Mouse (Mus musculus): ENCODE data around the gene Camk1g. TPM values are rescaled to one million over a fixed set of nuclear protein-coding genes. Genes with fewer than 3 reads are reported as not detected.

Gene Camk1g
- polyA plus RNA-seq (2012; ENCODE audit: insufficient read depth, low replicate concordance) = 0.09 TPM in 1 of 2 replicates, not detected in the other

- Histone ChIP-seq H3K4me1 (no peaks in the 10 kb centered on the region; the same call in 1 of the 2 replicates), H3K27me3 (replicated peaks) (peaks cover 40% of the 10 kb centered on the region), H3K4me3 (replicated peaks) (no peak within 1 kb of the TSS), H3K9me3 (peaks cover 17% of the 10 kb centered on the region), H3K36me3 (replicated peaks; ENCODE audit: low read length) (no peaks in the 10 kb centered on the region)
- TF ChIP-seq FLI1 (IDR thresholded peaks at IDR 0.05; ENCODE audit: low read length) = no peak
- TF ChIP-seq GATA1 (IDR thresholded peaks at IDR 0.05; ENCODE audit: borderline replicate concordance, low read length) = no peak
Observed at GRCm38 (mm10) chr1:193370096-193370495, at the start of gene Camk1g. Gene Camk1g (minus strand): TSS chr1:193370298.

GRCm38 (mm10) chr1:193419168-193419567 is 49.1 kb upstream of the Camk1g start:
- H3K27me3 ChIP-seq (replicated peaks) = peaks cover 10% of the 10 kb centered on the region
- peaks cover 19% of the 10 kb centered on the region for H3K4me1 ChIP-seq
- H3K36me3 ChIP-seq (replicated peaks; ENCODE audit: low read length) = no peaks in the 10 kb centered on the region
- TF ChIP-seq FLI1 (IDR thresholded peaks at IDR 0.05; ENCODE audit: low read length) = no peak
- TF ChIP-seq GATA1 (IDR thresholded peaks at IDR 0.05; ENCODE audit: borderline replicate concordance, low read length) = no peak
- no peak overlapping the region for H3K4me3 ChIP-seq (replicated peaks)
- no peaks in the 10 kb centered on the region for H3K9me3 ChIP-seq

GRCm38 (mm10) chr1:193418656-193419055 is 48.6 kb upstream of the Camk1g start:
- H3K4me3 ChIP-seq (replicated peaks) = no peak overlapping the region
- no peaks in the 10 kb centered on the region for H3K36me3 ChIP-seq (replicated peaks; ENCODE audit: low read length)
- H3K4me1 ChIP-seq = peaks cover 16% of the 10 kb centered on the region
- peaks cover 11% of the 10 kb centered on the region for H3K27me3 ChIP-seq (replicated peaks)
- H3K9me3 ChIP-seq = no peaks in the 10 kb centered on the region
- TF ChIP-seq GATA1 (IDR thresholded peaks at IDR 0.05; ENCODE audit: borderline replicate concordance, low read length) (no peak), FLI1 (IDR thresholded peaks at IDR 0.05; ENCODE audit: low read length) (no peak)

- Histone ChIP-seq H3K4me3 (replicated peaks) (no peak overlapping the region), H3K27me3 (replicated peaks) (peaks cover 15% of the 10 kb centered on the region), H3K4me1 (peaks cover 9% of the 10 kb centered on the region), H3K9me3 (no peaks in the 10 kb centered on the region), H3K36me3 (replicated peaks; ENCODE audit: low read length) (no peaks in the 10 kb centered on the region)
- TF ChIP-seq GATA1 (IDR thresholded peaks at IDR 0.05; ENCODE audit: borderline replicate concordance, low read length) (no peak), FLI1 (IDR thresholded peaks at IDR 0.05; ENCODE audit: low read length) (no peak)
Observed at GRCm38 (mm10) chr1:193414067-193414466, 44.0 kb upstream of the Camk1g start.

- no peaks in the 10 kb centered on the region for H3K36me3 ChIP-seq (replicated peaks; ENCODE audit: low read length)
- TF ChIP-seq FLI1 (IDR thresholded peaks at IDR 0.05; ENCODE audit: low read length) (no peak), GATA1 (IDR thresholded peaks at IDR 0.05; ENCODE audit: borderline replicate concordance, low read length) (no peak)
- H3K27me3 ChIP-seq (replicated peaks) = peaks cover 16% of the 10 kb centered on the region
- H3K4me3 ChIP-seq (replicated peaks) = no peak overlapping the region
- H3K4me1 ChIP-seq = peaks cover 3% of the 10 kb centered on the region
- H3K9me3 ChIP-seq = no peaks in the 10 kb centered on the region
Observed at GRCm38 (mm10) chr1:193413368-193414000, 43.4 kb upstream of the Camk1g start.

GRCm38 (mm10) chr1:193407487-193407886 is 37.4 kb upstream of the Camk1g start:
- no peaks in the 10 kb centered on the region for H3K36me3 ChIP-seq (replicated peaks; ENCODE audit: low read length)
- H3K4me1 ChIP-seq = peaks cover 4% of the 10 kb centered on the region
- 0 out of 2 replicates have a peak, but pooled peaks cover 4% of the 10 kb centered on the region for H3K9me3 ChIP-seq
- no peak overlapping the region for H3K4me3 ChIP-seq (replicated peaks)
- H3K27me3 ChIP-seq (replicated peaks) = peaks cover 9% of the 10 kb centered on the region
- no peak for TF ChIP-seq FLI1 (IDR thresholded peaks at IDR 0.05; ENCODE audit: low read length)
- no peak for TF ChIP-seq GATA1 (IDR thresholded peaks at IDR 0.05; ENCODE audit: borderline replicate concordance, low read length)

GRCm38 (mm10) chr1:193406059-193406642 is 36.1 kb upstream of the Camk1g start:
- peaks cover 4% of the 10 kb centered on the region for H3K4me1 ChIP-seq
- H3K9me3 ChIP-seq = 0 out of 2 replicates have a peak, but pooled peaks cover 4% of the 10 kb centered on the region
- H3K27me3 ChIP-seq (replicated peaks) = peaks cover 7% of the 10 kb centered on the region
- no peak for TF ChIP-seq GATA1 (IDR thresholded peaks at IDR 0.05; ENCODE audit: borderline replicate concordance, low read length)
- TF ChIP-seq FLI1 (IDR thresholded peaks at IDR 0.05; ENCODE audit: low read length) = no peak
- H3K36me3 ChIP-seq (replicated peaks; ENCODE audit: low read length) = no peaks in the 10 kb centered on the region
- no peak overlapping the region for H3K4me3 ChIP-seq (replicated peaks)

GRCm38 (mm10) chr1:193401695-193402094 is 31.6 kb upstream of the Camk1g start:
- no peak for TF ChIP-seq GATA1 (IDR thresholded peaks at IDR 0.05; ENCODE audit: borderline replicate concordance, low read length)
- no peak for TF ChIP-seq FLI1 (IDR thresholded peaks at IDR 0.05; ENCODE audit: low read length)
- Histone ChIP-seq H3K4me3 (replicated peaks) (no peak overlapping the region), H3K4me1 (no peaks in the 10 kb centered on the region), H3K27me3 (replicated peaks) (peaks cover 6% of the 10 kb centered on the region), H3K36me3 (replicated peaks; ENCODE audit: low read length) (no peaks in the 10 kb centered on the region), H3K9me3 (no peaks in the 10 kb centered on the region)

- H3K36me3 ChIP-seq (replicated peaks; ENCODE audit: low read length) = no peaks in the 10 kb centered on the region
- no peaks in the 10 kb centered on the region for H3K4me1 ChIP-seq
- TF ChIP-seq FLI1 (IDR thresholded peaks at IDR 0.05; ENCODE audit: low read length) (no peak), GATA1 (IDR thresholded peaks at IDR 0.05; ENCODE audit: borderline replicate concordance, low read length) (no peak)
- peaks cover 7% of the 10 kb centered on the region for H3K27me3 ChIP-seq (replicated peaks)
- H3K4me3 ChIP-seq (replicated peaks) = no peak overlapping the region
- no peaks in the 10 kb centered on the region for H3K9me3 ChIP-seq
Observed at GRCm38 (mm10) chr1:193400348-193400747, 30.2 kb upstream of the Camk1g start.

- H3K4me1 ChIP-seq = no peaks in the 10 kb centered on the region
- no peaks in the 10 kb centered on the region for H3K9me3 ChIP-seq
- TF ChIP-seq FLI1 (IDR thresholded peaks at IDR 0.05; ENCODE audit: low read length) (no peak), GATA1 (IDR thresholded peaks at IDR 0.05; ENCODE audit: borderline replicate concordance, low read length) (no peak)
- no peak overlapping the region for H3K4me3 ChIP-seq (replicated peaks)
- H3K27me3 ChIP-seq (replicated peaks) = peaks cover 7% of the 10 kb centered on the region
- no peaks in the 10 kb centered on the region for H3K36me3 ChIP-seq (replicated peaks; ENCODE audit: low read length)
Observed at GRCm38 (mm10) chr1:193398728-193399437, 28.8 kb upstream of the Camk1g start.
